Mouse (Mus musculus) adrenal gland, adult (tissue): ENCODE measurements at regions not wholly inside any gene's neighbourhood (a gene's known extent, or its start where the extent isn't known, plus 50 kb on each side); places are given as distances from the start of the nearest gene placed in this dataset.

Experiments
- DNase-seq, 2 experiments: peaks; one replicate each; pipeline ENCODE4 v3.0.0; 2022 to 2023; ENCODE audit warnings: low spot score in 1 of 2; ENCODE audit not compliant: inconsistent age in 2 of 2

DNA sequence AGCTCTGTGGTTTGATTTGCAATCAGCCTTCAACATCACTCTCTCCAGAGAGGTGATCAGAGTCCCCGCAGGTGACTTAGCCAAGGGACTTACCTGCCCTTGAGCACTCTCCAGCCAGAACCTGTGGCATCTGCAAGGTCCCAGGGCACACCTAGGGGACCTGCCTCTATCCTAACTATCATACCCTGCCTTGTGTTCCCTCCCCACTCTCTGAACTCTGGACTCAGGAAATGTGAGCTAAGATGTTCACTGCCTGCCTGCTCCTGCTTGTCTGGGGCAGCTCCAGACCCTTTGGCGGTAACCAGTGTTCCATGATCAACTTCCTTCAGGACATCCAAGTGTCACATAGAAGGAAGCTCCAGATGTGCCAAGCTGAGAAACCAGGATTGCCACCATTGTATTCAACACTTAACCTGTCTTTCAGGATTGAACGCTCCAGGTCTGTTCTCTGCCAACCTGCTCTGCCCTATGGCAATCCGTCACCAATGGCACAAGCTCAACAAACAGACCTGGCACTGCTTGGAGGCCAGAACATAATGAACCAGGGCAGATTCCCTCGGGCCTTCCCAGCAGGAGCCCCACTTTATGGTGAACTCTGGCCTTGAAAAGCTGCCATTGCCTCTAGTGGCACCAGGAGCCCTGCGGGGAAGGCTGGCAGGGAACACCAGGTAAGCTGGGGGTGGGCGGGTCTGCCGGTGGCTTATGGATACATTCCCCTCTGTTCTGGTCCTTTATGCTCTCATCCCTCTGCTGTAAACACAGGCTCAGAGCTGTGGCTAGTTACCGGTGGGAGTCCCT is 223.2 kb downstream of the Tle3 start:
- DNase-seq, result peak; percentile 22 to 65

DNA sequence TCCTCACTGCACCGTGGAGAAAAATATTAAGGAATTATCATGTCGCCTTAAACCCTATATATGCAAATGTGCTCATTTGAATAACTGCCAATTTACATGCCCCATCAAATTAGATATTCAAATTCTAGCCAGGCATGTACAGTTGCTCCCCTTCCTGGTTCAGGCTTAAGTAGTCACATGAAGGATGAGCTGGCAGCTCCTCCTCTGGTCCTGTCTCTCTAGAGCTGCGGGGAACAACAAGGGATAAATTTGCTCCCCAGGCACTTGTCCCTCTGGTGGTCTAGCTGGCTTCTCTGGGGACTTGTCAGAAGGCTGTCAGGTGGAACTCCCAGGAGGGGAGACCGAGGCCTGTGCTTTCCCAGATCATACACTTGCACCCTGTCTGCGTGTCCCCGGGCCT is 221.8 kb downstream of the Tle3 start:
- no peak for DNase-seq

DNA sequence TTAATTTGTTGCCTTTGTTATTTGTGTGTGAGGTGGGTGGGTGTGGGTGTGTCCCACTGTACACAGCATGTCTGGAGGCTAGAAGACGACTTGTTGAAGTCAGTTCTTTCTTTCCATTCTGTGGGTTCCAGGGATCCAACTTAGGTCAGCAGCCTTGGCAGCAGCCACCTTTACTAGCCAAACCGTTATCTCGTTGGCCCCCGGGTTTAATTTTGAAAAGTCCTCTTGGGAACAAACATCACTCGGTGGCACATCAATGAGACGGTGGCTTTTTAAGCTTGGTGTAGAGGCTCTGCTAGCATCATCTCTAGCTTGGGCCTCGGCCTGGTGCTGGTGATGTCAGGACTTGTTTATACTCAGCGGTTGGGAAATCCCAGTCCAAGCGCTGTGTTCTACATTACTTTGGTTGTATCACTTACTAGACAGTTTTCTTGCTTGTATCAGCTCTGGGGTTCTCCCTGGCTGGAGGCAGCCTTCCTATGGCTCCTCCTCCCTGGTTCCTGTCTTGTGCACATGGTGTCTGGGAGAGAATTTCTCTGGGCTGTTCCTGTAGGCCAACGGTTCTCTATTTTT is 217.6 kb downstream of the Tle3 start:
- DNase-seq, result no peak

DNA sequence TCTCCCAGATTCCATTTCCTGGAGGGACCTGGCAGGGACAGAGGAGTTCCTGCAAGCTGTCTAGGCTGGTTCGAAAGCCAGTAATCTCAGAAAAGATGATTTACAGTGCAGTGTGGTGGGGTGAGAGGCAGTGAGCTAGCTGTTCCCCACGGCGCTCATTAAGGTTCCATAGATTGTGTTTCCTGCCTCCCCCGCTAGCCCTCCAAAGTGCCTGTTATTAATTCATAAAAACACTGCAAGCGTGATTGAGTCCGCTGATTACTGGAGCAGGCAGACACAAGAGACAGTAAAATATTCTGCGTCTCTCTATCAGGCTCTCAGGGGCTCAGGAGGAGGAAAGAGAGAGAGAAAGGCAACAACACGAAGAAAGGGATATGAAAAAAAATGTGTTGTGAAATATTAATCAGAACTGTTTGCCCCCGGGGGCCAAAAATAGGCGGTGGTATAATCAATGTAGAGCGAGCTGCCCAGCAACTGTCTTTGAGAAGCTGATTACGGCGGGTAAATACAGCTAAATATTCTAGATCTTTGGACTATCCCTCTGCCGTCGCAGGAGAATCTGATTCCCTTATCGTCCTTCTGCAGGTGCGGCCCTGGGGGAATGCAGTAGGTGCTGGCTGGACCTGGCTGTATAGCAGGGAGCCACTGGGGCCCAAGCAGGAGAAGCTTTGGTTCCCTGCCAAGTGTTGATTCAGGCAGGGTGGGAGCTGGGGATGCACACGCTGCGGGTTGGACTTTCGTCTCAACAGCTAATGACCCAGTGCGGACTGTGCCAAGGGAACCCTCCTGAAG is 211.3 kb downstream of the Tle3 start:
- DNase-seq, result no peak

DNA sequence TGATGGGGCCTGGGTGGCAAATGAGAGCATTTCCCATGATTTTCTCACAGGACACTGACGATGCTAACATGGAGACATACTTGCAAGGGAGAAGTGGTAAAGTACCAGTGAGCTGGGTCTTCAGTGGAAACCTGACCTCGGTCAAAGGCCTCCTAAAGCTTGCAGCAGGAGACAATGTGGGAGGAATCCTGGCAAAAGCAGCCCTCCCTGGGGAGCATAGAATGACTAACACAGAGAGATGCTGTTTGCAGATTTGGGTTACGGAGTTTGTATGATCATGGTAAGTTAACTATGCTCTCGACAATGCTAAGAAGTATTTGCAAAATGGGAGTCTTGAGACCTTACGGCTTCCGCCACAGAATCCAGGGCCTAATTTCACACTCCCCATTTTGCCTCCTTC is 208.9 kb downstream of the Tle3 start:
- DNase-seq, result no peak

DNA sequence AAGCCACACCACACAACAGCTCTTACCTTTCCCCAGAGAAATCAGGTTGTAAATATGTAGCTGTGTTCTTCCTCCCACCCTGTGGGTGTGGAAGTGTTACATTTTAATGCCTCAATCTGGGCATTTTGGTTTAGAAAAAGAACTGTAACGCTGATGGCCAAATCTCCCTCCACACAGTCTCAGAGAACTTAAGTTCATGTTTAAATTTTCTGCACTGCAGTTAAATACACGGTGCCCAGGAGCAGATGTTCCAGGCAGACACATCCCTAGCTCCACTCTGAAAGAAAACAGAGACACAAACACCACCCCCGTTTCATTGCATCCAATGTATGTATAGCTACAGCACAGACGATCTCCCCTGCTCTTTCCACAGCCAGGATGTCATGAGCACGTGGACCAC is 206.1 kb downstream of the Tle3 start:
- no peak for DNase-seq

DNA sequence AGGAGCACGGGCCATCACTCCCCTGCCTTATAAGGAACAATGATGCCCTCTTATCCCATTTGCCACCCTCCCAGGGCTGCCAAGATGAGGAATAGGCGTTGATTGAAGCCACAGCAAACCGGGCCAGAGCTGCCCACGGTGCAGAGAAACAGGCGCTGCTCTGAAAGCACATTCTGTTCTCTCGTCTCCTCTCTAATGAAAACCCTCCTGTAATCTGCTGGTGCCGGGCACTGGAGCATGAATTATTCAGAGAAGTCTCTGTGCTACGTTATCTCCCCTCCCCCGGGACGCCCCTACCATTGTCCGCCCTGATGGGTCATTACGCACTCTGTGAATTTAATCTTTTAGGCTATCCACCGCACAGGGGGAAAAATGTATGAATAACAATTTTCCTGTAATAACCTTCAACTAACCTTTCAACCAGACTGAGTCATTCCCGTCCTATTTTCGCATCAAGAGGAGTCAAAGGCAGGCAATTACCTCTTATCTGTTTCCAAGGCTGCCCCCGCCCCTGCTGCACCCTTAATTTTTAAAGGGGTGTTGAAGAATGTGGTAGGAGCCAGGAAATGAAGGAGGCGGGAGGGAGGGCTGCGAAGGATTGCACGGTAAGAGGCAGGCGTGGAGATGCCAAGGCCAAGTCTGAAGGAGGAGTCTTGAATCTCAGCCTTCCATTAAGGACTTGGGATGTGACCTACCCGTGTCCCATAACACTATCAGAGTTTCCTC is 201.6 kb downstream of the Tle3 start:
- DNase-seq, result peak; percentile 66 to 86

DNA sequence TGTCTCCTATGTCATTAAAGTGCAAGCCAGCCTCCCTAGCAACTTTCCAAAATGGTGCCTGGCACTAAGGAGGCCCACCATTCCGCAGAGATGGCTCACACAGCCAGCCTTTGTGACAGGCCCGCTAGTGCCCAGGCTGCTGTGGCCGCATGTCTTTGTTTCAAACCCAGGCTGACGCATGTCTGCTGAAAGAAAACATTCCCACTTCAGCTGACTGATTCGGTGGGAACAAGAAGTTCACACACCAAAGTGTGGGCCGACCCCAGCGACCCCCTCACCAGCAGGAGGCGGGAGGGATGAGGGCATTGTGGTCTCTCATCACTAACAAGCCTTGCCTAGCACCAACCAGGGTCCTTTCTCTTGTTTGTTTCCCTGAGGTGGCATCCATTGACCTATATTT is 190.9 kb downstream of the Tle3 start:
- no peak for DNase-seq

DNA sequence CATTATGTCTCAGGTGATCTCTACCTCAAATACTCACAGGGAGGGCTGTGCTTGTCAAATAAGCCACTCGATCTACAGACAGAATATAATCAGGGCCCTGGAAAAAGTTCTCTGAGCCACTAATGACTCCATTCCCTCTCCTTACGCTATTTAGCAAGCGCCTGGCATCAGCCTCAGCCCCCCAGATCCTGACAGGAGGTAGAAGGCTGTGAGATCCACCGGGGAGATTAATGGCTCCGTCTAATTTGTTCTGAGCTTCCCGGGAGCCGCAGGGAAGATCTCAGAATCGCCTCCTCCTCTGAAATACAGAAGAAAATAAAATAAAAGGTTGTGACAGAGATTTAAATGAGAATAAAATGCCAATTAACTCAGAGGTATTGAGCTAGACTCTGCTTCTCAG is 189.4 kb downstream of the Tle3 start:
- DNase-seq, result no peak

DNA sequence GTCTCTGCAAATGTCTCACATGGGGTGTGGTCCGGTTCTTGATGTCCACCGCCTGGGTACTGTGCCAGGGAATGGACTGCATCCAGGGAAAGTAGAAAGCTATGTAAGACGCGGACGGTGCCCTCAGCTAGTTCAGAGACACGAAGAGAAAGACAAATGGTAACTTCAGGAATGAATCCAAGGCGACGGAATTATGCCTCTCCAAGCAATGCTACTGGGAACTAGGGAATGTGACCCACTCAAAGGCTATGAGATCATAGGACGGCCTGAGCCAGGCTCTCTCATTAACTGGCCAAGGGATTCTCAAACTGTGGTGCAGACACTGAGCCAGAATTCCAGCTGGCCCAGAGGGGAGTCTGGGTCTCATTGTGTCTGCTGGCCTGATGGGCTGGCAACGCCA is 186.5 kb downstream of the Tle3 start:
- DNase-seq, result no peak

DNA sequence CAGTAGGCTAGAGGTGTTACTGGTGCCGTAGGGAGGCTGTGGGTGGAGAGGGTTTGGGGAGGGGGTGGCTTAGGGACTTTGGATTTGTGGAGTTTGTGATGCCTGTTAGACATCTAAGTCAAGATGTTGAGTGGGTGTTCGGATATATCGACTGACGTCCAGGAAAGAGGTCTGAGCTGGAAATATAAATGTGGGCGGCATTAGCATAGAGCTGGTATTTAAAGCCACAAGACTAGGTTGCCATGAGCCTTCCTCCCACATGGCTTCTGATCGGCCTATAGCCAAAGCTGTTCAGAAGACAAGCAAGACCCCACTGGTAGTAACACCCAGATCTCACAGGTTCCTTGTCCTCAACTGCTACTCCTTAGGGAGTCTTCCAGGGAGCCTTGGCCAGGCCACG is 184.9 kb downstream of the Tle3 start:
- DNase-seq, result no peak

DNA sequence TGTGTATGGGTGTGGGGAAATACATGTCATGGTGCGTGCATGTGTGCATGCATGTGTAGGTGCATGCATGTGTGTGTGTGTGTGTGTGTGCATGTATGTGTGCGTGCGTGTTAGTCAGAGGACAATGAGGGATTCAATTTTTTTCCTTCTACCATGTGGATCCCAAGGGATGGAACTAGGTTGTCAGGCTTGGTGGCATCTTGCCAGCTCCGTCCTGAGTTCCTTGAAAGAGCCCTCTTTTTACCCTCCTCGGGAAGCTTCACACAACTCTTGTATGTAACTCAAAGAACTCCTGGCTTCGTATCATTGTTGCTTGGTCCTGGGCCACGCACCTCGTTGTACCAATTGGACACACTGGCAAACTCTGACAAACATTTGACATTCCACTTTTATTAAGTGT is 183.0 kb downstream of the Tle3 start:
- no peak for DNase-seq

DNA sequence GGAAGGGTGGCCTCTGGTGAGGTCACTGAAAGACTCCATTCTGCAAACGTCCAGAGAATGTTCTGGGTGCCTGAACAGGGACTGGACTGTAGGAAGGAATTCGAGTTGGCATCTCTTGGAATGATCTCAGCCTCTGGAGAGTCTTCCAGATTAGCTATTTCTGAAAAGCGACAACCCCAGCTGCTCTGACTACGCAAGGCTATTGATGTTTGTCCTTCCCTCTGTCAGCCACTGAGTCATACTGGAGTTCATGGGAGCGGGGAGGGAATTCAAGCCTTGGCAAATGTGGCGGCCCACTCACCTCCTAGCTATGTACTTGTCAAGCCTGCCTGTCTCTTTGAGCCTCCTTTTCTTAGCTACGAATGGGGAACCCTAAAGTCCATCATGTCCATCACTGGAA is 182.4 kb downstream of the Tle3 start:
- DNase-seq, result peak; percentile 83 to 87

DNA sequence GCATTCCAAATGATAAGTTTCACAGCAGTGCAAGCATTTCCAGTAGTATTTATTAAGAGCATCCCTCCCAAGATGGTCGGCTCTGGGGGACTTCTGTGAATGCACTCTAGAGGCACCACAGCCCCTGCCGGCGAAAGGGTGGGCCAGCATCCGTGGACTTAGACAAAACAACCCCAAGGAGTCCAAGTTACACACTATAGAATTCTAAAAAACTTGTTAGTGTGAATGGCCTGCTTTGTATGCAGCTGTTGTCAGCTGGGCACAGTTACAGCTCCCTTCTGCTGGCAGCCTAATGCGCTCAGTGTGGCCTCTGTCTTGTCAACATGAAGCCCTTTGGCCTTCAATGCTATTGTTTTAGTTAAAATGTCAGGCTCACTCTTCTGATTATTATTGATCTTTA is 181.5 kb downstream of the Tle3 start:
- DNase-seq, result no peak

DNA sequence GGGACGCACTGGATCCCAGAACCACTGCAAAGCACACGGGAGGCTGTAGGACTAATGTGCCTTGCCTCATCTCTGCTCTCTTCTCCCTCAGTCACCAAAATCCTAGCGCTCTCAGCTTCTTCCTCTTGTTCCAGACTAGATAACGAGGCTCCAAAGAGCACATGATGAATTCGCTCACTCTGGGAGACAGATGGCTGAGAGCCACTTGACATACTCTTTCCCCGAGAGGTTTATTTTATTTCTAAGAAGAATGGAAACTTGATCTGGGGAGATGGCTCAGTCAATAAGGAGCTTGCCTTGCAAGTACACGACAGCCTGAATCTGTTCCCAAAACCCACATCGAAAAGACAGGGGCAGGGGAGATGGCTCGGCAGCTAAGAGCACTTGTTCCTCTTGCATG is 179.2 kb downstream of the Tle3 start:
- DNase-seq, result no peak

DNA sequence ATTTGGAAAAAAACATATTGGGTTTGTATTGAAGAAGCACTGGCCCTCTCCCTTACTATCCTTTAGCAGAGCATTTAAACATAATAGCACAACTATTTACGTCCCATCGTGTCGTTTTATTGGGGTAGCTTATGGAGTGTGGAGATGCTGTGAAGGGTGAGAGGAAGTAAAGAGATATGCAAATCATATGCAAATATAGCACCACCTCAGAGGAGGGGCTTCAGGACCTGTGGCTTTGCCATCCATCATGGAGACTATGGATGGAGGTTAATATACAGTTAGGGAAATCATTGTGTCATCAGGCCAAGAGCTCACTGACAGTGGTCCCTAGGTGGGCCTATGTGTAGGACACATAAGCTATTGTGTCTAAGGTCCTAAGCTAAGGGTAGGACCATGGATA is 178.2 kb downstream of the Tle3 start:
- DNase-seq, result no peak

DNA sequence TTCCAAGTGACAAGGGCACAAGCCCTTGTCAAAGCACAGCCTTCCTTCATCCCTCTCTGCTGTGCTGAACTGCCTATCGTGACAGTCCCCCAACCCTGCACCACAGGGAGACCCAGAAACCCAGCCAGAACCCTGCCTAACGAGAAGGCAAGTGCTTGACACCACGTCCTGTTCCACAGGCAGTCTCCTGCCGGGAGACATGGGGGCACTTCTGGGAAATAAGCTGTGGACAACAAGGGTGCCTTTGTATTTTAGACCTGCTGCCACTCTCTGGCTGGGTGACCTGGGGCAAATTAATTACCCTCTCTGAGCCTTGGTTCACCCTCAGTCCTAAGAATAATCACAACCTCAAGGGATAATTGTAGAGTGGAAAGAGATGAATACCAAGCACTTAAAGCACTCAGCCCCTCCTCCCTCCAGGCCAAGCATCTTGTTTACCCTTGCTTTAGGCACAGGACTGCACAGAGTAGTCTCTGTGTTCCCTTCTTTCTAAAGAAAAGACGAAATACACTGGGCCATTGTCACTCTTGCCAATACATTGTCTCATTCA is 177.6 kb downstream of the Tle3 start:
- DNase-seq, result no peak

DNA sequence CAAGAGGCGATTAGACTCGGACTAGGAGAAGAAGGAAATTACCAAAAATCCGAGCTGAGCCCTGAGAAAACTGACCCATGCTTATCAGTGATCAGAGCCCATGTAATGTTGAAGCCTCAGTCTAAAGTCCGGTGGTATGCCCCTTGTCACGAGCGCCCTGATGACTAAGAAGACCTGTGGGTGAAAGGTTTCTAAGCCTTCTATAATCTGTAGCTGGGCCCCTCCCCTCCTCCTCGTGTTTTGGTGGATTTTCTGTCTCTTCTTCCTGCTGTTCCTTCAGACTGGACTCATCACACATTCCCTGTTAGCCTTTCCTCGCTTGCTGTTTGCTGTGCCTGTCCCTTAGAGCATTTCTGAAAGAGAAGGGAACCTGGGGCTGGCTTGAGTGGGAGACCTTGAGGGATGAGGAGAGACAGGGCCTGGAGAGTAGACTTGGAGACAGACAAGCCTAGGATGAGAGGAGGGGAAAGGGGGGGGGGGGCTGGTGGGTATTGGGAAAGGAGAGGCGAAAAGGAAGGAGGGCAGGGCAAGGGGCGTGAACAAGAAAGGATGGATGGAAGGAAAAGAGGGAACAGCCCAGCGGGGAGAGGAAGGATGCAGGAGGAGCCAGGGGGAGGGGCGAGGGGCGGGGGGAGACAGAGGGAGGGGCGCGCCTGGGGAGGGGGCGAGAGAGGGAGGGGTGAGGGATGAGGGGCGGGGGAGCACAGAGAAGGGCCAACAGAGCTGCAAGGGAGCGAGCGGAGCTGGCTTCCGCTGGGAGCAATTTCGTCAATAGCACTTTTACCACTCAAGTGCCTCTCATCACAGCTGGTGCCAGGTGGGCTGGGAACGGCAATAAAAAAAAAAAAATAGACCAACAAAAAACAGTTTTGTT is 165.4 kb downstream of the Tle3 start:
- no peak for DNase-seq

DNA sequence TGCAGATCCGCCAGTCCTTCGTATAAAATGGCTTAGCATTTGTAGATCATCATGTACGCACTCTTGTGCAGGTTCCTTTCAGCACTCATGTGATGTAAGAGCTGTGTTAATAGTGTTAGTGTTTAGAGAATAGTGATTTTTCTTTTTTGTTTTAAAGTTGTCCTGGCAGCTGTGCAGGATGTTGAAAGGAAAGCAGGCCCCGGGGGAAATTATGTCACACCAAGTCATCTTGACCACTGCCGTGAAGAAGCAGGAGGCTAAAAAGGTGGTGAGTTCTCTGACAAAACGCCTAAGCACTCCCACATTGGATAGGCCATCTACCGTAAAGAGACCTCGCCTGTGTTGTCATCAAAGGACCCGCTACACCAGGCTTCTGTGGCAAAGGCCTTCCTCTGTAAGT is 161.1 kb downstream of the Tle3 start:
- DNase-seq, result no peak

DNA sequence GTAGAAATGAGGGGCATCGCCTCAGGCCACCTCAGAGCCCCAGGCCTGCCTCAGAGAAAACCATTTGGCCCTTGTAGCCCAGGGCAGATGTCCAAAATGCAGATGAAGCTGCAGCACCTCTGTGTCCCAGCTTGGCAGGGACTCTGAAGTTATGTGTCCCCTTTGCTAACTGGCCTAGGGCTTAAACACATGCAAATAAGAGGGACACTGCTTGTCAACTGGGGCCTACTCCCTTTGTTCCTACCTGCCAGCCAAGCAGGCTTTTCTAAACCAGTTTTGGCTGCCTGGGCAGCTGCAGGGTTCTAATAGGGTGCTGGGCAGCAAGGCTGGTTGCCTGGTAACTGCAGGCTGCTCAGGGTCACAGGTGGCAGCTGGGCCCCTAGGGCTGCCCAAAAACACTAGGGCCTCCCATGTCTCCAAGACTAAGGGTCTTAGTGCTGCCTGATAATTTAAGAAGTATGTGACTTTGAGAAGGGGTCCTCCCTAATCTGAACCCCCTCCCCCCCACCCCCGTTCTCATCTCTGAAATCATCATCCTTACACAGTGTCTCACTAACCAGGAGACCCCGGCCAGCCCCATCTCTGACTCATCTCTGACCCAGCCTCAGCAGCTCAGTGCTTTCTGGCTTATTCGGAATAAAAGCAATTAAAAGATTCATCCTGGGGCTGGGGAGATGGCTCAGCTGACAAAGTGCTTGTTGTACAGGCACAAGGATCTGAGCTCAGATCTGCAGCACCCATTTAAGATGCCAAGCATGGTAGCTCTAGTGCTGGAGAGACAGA is 158.3 kb downstream of the Tle3 start:
- no peak for DNase-seq
